Mouse (Mus musculus) heart, adult 11 months (tissue): ENCODE results near the gene Ulbp1.
A peak's percentile ranks its signal among the peaks of the same experiment; 100 is the strongest.
"Not testable (repeated sequence)": the region's sequence is repeated elsewhere in the genome, so short reads cannot be mapped to it uniquely, and the experiment has no call there.

Experiments
- DNase-seq: peaks from one replicate; pipeline ENCODE4 v3.0.0; 2022

The Ulbp1 gene

DNA sequence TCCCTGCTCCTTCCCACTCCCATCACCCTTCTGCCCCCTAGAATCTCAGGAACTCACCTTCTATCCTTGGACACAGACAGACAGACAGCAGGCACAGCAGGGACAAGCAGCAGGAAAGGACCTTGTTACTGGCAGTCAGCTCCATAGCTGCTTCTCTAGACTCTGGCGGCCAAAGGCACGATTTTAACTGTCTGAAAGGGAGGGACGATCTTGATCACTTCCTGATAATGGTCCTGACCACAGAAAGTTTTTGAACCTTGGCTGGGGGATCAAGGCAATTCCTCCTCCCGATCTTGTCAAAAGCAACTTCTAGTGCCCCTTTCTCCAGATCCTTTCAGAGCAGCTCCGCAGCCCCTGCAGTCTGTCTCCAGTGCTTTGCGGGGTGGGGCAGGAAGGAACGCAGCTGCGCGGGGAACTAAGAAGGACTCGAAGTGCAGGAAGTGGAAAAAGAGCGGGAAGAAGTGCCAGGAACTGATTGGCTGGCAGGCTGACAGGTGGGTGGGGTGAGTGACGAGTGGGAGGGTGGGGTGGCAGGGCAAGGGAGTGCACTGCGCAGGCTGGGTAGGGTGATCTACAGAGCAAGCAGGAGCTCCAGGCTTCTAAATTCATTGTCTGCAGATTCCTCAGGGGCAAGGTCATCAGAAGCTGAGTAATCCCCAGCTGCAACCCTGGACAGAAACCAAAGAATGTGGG, at the start of gene Ulbp1:
Gene Ulbp1 (minus strand): TSS at position 442 of the 693 bp plus-strand sequence.
- DNase-seq: peak; percentile 99

DNA sequence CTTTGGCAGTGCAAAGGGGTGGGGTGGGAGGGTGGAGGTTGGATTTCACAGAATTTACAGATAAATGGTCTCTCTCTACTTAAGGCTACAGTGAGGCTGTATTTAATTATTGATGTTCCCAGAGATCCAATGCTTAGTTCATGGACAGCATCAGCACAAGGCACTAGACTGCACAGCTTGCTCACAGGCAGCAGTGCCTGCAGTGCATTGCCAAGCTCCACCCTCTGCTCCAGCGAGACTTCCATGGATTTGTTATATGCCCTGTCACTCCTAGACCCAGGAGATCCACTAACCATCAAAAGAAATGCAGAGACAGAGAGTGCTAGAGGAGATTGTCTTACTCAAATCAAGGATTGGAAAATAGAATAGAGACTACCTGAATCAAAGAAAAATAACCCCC, 24.7 kb upstream of the Ulbp1 start:
- not testable (repeated sequence) for DNase-seq

DNA sequence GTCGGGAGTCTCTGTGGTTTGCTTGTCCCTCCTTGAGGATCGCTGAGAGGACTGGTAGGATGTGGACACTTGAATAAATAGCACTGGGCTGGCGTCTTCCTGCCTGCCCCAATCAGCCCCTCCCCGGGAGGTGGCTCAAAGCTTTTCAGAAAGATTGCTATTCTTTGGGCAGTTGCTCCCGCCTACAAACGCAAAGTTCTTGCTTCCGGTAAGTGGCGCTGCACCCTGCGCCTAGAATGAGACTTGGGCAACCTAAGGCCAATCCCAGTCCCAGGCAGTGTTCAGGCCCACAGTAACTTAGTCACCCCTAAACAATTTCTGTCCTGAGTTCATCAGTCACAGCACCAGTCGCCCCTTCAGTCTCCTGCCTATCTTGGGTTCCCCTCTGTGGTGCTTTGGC, 18.9 kb upstream of the Ulbp1 start:
- DNase-seq: peak; percentile 87

DNA sequence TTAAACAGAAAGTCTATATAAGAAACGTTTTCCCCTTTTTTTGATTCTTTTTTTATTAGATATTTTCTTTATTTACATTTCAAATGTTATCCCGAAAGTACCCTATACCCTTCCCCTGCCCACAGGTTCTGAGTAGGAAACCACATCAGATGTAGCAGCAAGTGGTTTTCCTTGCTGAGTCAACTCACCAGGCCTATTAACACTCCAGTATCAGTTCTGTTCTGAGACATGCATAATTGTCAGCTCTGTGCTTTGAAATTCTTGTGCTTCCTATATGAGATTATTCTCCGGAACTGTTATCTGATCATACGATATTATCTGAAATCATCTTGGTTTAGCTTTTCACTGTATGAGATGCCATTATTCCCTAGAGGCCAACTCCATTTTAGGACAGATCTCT, 10.2 kb upstream of the Ulbp1 start:
- DNase-seq: no peak

DNA sequence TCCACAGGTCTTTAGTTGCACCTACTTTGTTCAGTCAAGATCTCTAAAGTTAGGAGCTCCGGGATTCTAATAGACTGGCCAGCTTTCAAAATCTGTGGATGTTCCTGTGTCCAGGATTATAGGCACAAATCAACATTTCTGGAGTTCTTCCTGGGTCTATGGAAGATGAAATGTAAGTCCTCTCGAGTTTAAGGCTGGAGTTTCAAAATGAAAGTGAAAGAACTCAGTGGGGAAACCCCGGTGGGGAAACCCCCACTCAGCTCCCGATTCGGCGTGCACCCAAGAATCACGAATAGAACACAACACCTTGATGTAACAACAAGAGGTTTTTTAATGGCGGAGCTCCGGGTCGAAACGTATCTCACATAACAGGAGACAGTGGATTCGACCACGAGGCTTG, 787 bp upstream of the Ulbp1 start:
- not testable (repeated sequence) for DNase-seq

DNA sequence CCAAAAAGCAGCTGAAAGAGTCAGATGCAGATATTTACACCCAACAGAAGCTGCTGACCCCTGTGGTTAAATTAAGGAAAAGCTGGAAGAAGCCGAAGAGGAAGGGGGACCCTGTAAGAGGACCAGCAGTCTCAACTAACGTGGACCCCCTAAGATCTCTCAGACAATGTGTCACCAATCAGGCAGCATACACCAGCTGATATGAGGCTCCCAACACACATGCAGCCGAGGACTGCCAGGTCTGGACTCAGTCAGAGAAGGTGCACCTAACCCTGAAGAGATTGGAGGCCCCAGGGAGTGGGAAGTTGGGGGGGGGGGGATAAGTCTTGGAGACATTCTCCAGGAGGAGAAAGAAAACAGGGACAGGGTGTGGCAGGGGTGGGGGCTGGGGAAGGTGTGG, 1.8 kb downstream of the Ulbp1 start:
- DNase-seq: peak; percentile 88

DNA sequence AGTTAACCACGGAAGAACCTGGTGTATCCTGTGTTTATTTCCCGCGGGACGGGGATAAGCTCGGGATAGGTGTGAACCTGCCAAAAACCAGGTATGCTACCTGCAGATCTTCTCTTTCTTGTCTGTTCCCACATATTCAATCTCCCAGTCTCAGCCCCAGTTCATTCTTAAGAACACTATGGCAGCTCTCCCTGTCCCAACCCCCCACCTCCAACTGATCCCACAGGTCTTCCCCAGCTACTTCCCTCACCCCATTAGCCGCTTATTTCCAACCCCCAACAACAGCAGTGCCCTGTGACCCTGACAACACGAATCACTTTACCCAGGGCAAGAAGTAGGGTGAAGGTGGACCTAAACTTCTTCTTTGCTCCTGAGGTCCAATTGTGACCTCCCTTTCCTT, 3.0 kb downstream of the Ulbp1 start:
- no peak for DNase-seq

DNA sequence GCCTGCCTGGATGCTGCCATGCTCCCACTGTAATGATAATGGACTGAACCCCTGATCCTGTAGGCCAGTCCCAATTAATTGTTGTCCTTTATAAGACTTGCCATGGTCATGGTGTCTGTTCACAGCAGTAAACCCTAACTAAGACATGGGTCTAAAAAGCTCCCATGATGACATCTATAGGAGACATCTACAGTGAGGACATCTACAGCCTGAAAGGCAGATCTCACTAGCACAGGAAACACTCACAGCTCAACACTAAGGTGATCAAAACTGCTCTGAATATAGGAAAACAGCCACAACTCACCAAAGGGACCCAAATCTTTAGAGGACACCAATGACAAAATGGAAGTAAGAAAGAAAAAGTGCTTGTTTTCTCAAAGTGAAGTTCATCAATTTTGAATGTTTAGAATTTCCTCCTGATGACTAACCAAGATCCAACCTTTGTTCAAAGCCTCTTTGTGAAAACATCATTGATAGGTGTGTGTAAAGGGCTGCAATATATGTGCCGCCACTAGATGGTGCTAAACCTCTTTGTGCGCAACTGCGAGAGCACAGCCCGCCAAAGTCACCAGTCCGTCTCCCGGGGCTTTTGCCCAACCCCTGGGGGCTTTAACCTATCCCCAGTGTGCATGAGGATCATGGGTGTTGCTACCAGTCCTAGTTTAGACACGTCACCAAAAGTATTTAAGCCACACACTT, 3.6 kb downstream of the Ulbp1 start:
- peak; percentile 91 for DNase-seq

DNA sequence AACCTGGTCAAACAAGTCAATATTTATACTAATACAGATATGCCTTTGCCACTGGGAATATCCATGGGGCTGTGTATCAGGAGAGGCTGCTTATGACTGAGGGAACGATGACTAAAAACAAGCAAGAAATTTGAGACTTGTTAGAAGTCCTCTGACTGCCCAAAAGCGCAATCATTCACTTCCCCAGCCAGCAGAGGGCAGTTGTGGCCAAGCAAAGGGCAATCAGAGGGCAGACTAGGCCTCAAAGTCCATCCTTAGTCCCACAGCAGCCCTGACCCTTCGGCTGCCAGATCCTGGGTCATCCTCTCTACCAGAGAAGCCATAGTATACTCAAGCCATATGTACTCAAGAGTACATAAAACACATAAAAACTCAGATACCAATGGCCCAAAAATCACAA, 11.4 kb downstream of the Ulbp1 start:
- no peak for DNase-seq

DNA sequence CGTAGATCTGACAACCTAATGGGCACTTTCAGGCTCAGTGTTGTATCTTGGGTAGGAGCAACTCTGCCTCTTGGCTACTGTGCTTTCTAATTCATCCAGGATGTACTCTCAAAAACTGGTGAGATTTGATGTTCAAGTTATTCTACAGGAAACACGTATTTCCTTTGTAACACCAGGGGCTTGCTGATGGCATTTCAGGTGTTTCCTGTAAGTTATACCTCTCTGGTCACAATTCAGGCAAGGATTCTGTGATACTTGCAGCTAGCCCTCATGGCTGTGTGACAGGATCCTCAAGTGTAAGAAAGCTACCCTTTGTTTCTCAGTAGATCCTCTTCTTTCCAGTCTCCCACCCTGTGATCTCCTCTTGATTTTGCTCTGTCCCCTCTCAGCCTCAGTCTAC, 34.5 kb downstream of the Ulbp1 start:
- no peak for DNase-seq

DNA sequence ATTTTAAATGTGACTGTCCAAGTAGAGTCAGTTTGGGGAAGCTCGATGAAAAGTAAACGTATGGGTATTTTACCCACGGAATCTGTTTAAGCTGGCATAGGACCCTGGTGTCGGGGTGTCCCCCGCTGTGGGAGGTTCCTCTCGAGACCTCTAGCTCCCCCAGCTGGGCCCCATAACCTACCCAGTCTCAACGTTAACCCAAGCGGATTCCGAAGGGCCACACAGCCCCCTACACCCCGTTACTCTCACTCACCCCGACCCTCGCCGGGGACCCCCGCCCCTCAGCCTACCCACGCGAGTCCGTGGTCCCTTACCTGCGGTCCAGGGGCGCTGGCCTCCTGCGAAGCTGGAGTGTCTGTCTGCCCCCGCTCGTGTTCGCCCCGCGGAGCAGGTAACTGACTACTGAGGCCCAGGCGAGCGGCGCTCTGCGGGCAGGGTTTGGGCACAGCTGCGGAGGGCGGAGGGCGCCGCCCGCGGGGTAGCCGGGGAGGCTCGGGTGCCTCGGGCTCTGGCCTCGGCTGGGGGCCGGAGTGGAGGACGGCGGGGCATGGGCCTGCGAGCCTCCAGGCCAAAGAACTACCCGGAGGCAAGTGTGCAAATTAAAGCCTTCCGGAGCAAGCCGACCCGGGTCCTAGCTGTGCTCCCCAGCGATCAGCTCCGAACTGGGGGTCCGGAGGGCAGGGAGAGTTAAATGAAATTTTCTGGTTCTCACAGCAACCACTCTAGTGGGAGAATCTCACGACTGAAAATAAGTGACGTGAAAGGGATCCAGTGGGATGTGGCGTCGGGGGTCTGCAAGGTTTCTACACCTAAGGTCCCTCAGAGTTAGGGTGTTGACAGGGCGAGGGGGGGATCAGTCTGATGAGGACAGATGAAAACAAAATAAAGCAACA, 80.0 kb downstream of the Ulbp1 start:
- DNase-seq: no peak

DNA sequence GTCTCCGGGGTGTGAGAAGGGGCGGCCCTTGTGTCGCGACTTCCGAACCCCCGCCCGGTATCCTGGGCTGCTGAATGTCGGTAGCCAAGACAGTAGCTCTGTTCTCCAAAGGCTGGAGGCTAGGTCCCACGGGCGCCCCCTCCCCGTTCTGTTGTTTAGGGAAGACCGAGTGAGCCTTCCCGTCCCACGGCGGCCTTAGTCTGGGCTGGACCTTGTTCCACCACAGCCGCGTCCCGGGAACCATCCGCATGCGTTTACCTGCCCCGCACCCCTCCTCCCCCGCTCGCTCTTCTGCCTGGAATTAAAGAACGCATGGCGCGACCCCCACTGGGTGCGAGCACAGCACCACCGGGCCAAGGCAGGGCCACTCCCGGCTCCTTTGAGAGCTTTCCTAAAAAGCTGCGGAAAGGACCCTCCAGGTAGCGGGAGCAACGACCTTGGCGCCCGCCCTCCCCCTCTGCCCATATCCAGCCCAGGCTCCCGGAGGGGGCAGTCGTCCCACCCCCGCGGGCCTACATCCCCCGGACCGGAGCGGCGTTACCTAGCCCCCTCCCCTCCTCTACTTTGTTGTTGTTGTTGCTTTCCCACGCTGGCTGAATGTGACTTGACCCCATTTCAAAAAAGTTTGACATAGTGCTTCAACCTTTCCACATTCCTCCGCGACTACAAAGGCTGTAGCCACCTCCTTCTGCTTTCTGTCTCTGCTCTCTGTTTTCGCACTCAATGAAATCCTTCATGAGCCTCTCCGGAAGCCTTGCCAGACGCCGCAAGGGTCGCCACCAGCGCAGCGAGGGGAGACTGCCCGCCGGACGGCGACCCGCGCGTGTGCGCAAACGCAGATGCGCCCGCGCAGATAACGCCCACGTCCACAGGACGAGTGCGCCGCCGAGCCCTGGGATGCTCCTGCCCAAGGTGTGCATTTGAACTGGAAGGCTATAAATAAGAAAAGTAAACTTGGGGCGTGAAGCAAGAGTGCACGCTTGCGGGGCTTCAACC, 81.2 kb downstream of the Ulbp1 start:
- DNase-seq: peak; percentile 76

DNA sequence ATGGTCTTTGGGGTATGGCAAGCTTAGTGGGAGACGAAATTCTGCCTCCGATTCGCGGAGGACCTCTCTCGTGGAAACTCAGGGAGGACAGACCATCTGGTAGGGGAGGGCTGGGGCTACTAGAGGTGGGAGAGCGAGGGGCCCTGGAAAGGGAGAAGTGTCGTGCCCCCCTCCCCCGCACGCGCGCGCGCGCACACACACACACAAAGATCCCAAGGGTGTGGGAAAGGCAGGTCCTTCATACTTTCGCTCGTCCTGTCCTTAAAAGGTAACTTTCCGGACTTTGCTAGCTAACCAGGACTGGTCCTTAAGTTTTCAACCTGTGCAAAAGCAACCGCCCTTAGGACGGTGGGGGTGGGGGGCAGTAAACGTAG, 81.9 kb downstream of the Ulbp1 start:
- no peak for DNase-seq

DNA sequence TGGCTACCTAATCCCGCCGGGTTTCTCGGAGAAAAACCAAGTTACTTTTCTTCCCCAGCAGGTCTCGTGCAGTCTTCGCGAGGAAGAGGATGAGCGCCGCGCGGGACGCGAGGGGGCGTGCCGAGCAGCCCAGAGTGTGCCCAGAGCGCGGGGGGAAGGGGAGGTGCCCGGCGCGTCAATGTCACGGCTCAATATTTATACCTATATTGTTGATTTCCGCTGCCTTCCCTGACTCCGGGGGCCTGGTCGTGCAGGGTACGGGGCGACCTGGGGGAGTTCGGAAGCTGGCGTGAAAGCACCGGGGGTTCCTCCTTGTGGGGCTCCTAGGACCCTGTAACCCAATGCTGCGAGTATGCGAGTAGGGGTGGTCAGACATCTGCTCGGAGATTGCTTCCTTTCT, 82.3 kb downstream of the Ulbp1 start:
- DNase-seq: no peak
